Mouse (Mus musculus): Measurements from ENCODE around the gene Pnp.

GRCm38 (mm10) chr14:50938119-50938908, 7.4 kb downstream of the Pnp start:
- no peak for TF ChIP-seq CTCF (IDR thresholded peaks at IDR 0.05; ENCODE audit: low read depth)
- TF ChIP-seq EP300 (IDR thresholded peaks at IDR 0.05; ENCODE audit: low read depth) = no peak

All from heart, postnatal 0 days (tissue).